Comparison of ENCODE assay signal across 9 mouse cellular contexts in genomic region chr7:129256621-129257373, GRCm38 (mm10). TPM values are rescaled to one million over a fixed set of nuclear protein-coding genes. Genes with fewer than 3 reads are reported as not detected.
DNase-seq lines count a peak whose midpoint lies in the region; ATAC-seq and TF ChIP-seq lines count a peak whose summit lies in the region.
"Had no signal": no experiment of that assay in that cellular context is flagged by ENCODE, and none has a peak within 500 bp of the region (broad histone marks: within the 10 kb centered on the region; RNA-seq: fewer than 3 reads in every experiment).

Plpp4 (plus strand) TSS chr7:129257031.

- H3K9me3 ChIP-seq in heart, embryonic 13.5 days = no peaks in the 10 kb centered on the region
- H3K9me3 ChIP-seq in midbrain, embryonic 11.5 days (ENCODE audit: control insufficient read depth, low read length) = no peaks in the 10 kb centered on the region
- no peaks in the 10 kb centered on the region for H3K9me3 ChIP-seq in stomach, embryonic 16.5 days (replicated peaks; ENCODE audit: control insufficient read depth, low read length)

- H3K4me2 ChIP-seq in heart, embryonic 13.5 days = peak within 1 kb of the TSS; percentile 87
- peak within 1 kb of the TSS; percentile 87 for H3K4me2 ChIP-seq in midbrain, embryonic 11.5 days
- H3K4me2 ChIP-seq in stomach, embryonic 16.5 days (ENCODE audit: low read depth, low read length) = peak within 1 kb of the TSS; percentile 83

- H3K4me1 ChIP-seq in kidney, adult 2 months (ENCODE audit: control insufficient read depth, insufficient read depth, low read length) = no peaks in the 10 kb centered on the region
- H3K4me1 ChIP-seq in heart, embryonic 13.5 days = peaks cover 18% of the 10 kb centered on the region
- H3K4me1 ChIP-seq in midbrain, embryonic 11.5 days (ENCODE audit: control insufficient read depth, insufficient read depth, low read length) = peaks cover 6% of the 10 kb centered on the region
- 0 out of 2 replicates have a peak, but pooled peaks cover 2% of the 10 kb centered on the region for H3K4me1 ChIP-seq in stomach, embryonic 16.5 days (ENCODE audit: control insufficient read depth, insufficient read depth, low read length)

- H3K4me3 ChIP-seq in kidney, adult 2 months (ENCODE audit: insufficient read depth, low read depth, low read length) = no peak within 1 kb of the TSS
- H3K4me3 ChIP-seq in heart, embryonic 13.5 days = peak within 1 kb of the TSS; percentile 54
- H3K4me3 ChIP-seq in midbrain, embryonic 11.5 days (ENCODE audit: low read depth, low read length) = peak within 1 kb of the TSS; percentile 54
- H3K4me3 ChIP-seq in stomach, embryonic 16.5 days (replicated peaks; ENCODE audit: low read length) = peak within 1 kb of the TSS; percentile 46

- no peaks in the 10 kb centered on the region for H3K27me3 ChIP-seq in kidney, adult 2 months (replicated peaks; ENCODE audit: control insufficient read depth, insufficient read depth, low read length)
- peaks cover 89% of the 10 kb centered on the region for H3K27me3 ChIP-seq in heart, embryonic 13.5 days (replicated peaks)
- peaks cover 25% of the 10 kb centered on the region for H3K27me3 ChIP-seq in midbrain, embryonic 11.5 days (ENCODE audit: control insufficient read depth, insufficient read depth, low read length)
- peaks cover 29% of the 10 kb centered on the region for H3K27me3 ChIP-seq in stomach, embryonic 16.5 days (ENCODE audit: control insufficient read depth, insufficient read depth, low read length)

- 2% methylated on average over 65 of the region's 66 CpGs for WGBS in kidney, adult 2 months
- 2% methylated on average over 58 of the region's 66 CpGs for WGBS in heart, embryonic 13.5 days
- WGBS in midbrain, embryonic 11.5 days = under 1% methylated on average over 46 of the region's 66 CpGs
- WGBS in stomach, embryonic 16.5 days = 2% methylated on average over 63 of the region's 66 CpGs

- DNase-seq in kidney, postnatal 10 days = peak; percentile 65
- DNase-seq in kidney, adult 2 months = no peak
- peak; percentile 66 for DNase-seq in embryo, embryonic 11 days
- peak; percentile 54 to 56 for DNase-seq in layer of hippocampus, postnatal 14 days (ENCODE audit: low spot score in 2 of 2)
- DNase-seq in midbrain, embryonic 11.5 days (ENCODE audit: low spot score, missing footprints) = peak; percentile 93
- no peak for DNase-seq in thymus, postnatal 14 days

- TF ChIP-seq CTCF in kidney, adult 2 months (conservative IDR thresholded peaks at IDR 0.05; ENCODE audit: insufficient read depth, insufficient read length, low read depth, low read length) = no peak

- H3K27ac ChIP-seq in kidney, adult 2 months (ENCODE audit: insufficient read depth, low read depth, low read length) = no peak within 1 kb of the TSS
- no peak within 1 kb of the TSS for H3K27ac ChIP-seq in heart, embryonic 13.5 days (replicated peaks)
- H3K27ac ChIP-seq in midbrain, embryonic 11.5 days (ENCODE audit: low read depth, low read length) = no peak within 1 kb of the TSS
- no peak within 1 kb of the TSS for H3K27ac ChIP-seq in stomach, embryonic 16.5 days (ENCODE audit: low read length)

- ATAC-seq in heart, embryonic 13.5 days (ENCODE audit: extremely low read depth, insufficient number of reproducible peaks, low FRiP score, low TSS enrichment) = 0 out of 2 replicates have a peak, but pooled peaks have one; percentile 33
- ATAC-seq in midbrain, embryonic 11.5 days (ENCODE audit: low FRiP score) = peak; percentile 84
- ATAC-seq in stomach, embryonic 16.5 days (ENCODE audit: insufficient read depth, low FRiP score) = peak; percentile 78
- ATAC-seq: Patski had no signal

- TF ChIP-seq POLR2A in kidney, adult 2 months (IDR thresholded peaks at IDR 0.05; ENCODE audit: low read depth, low read length) = no peak

- no peaks in the 10 kb centered on the region for H3K36me3 ChIP-seq in kidney, adult 2 months (ENCODE audit: control insufficient read depth, insufficient read depth, low read length)
- H3K36me3 ChIP-seq in heart, embryonic 13.5 days = no peaks in the 10 kb centered on the region
- H3K36me3 ChIP-seq in midbrain, embryonic 11.5 days (ENCODE audit: control insufficient read depth, insufficient read depth, low read length) = no peaks in the 10 kb centered on the region
- H3K36me3 ChIP-seq in stomach, embryonic 16.5 days (ENCODE audit: control insufficient read depth, insufficient read depth, low read length) = no peaks in the 10 kb centered on the region

- H3K9ac ChIP-seq in heart, embryonic 13.5 days = peak within 1 kb of the TSS; percentile 68
- peak within 1 kb of the TSS; percentile 70 for H3K9ac ChIP-seq in midbrain, embryonic 11.5 days (ENCODE audit: low read length)
- H3K9ac ChIP-seq in stomach, embryonic 16.5 days (ENCODE audit: low read length) = peak within 1 kb of the TSS; percentile 54; the same call in 1 of the 2 replicates

RNA-seq across cellular contexts. Expression of gene Plpp4, which starts in this region (rescaled TPM):
- 0.26 and 0.27 TPM in 2 replicates for polyA plus RNA-seq in kidney, adult 2 months (2012; rRNA removed)
- polyA plus RNA-seq in heart, embryonic 13.5 days (2015; fragmentation: Nextera tagmentation; extraction: Ambion mirVana) = 0.42 and 0.51 TPM in 2 replicates
- total RNA-seq in layer of hippocampus, postnatal 14 days (2021) = 10 to 100 TPM; 13.0 to 15.1 TPM
- polyA plus RNA-seq in midbrain, embryonic 11.5 days (2014; fragmentation: Nextera tagmentation; extraction: Ambion mirVana) = 4.5 TPM in 2 replicates
- polyA plus RNA-seq in stomach, embryonic 16.5 days (2015; fragmentation: Nextera tagmentation; extraction: Ambion mirVana) = 0.50 and 0.54 TPM in 2 replicates
- polyA plus RNA-seq: Patski had no signal

Comparison
In these comparisons a context has a peak if more than half of its experiments do, and no peak if none do; other contexts are left out.
1. DNase-seq: peak in kidney, postnatal 10 days (single experiment), embryo, embryonic 11 days (single experiment), layer of hippocampus, postnatal 14 days (2 of 2) and midbrain, embryonic 11.5 days (single experiment); none in kidney, adult 2 months (single experiment) and thymus, postnatal 14 days (single experiment).
2. Peak in ATAC-seq, H3K4me3 ChIP-seq, H3K9ac ChIP-seq and H3K4me2 ChIP-seq in heart, embryonic 13.5 days; RNA of the gene not detected or under 1 TPM.
3. Peak in ATAC-seq, H3K4me3 ChIP-seq, H3K9ac ChIP-seq and H3K4me2 ChIP-seq in stomach, embryonic 16.5 days; RNA of the gene not detected or under 1 TPM.
4. ATAC-seq: peak in every context shown above with its lines; median percentile 84 in midbrain, embryonic 11.5 days; 78 in stomach, embryonic 16.5 days; 33 in heart, embryonic 13.5 days.
5. Peak in every context shown above with its lines, with median percentiles within 50 percentile points of each other: H3K4me2 ChIP-seq and H3K9ac ChIP-seq.